Mouse (Mus musculus) lung, postnatal 25 days (tissue): ENCODE results near the gene Pdap1.
"Not testable (repeated sequence)": the region's sequence is repeated elsewhere in the genome, so short reads cannot be mapped to it uniquely, and the experiment has no call there.

ENCODE experiments used
- DNase-seq: peaks from one replicate; pipeline ENCODE4 v3.0.0; 2022; ENCODE audit warnings: low spot score

Pdap1 gene

DNA sequence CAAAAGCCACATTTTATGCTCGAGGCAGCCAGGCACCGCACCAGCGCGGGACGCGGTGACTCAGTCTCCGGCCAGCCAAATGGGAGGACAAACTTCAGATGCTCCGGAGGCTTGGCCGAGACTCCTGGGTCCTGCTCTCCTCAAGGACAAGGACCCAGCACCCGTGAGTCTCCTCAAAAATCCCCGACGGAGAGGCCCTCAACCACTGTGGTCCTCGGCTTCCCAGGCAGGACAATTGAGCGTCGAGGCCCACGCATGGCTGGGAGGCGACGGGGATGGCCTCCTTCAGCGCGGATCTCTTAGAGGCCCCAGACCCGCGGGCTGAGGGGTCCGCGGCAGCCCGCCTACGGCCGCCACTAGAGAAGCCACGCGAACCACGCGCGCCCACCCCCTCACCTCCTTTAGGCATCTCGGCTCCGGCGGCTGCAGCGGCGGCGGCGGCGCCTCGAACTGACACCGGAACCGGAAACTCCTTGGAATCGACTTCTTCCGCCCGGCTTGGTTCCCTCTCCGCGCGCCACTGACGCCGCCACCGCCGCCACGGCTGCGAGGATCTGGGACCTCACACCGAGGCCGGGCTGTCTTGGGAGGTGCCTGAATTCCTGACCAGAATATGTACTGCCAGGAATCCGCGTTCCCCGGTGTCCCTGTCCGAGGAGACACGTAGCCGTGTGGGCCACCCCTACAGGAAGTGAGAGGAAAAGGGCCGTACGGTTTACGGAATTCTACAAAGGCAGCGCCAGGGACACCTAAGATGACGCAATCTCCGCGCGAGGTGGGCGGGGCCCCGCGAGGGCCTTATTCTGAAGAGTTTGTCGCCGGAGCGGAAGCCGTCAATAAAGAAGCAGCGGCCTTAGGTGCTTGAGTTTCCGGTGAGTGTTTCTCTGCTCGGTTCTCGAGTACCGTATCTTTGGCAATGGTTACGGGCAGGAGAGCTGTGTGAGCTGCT lies at the start of gene Pdap1, which contains the start of gene Bud31:
Pdap1 (minus strand) TSS at position 668 of the 949 bp plus-strand sequence.
Bud31 (plus strand) TSS at position 792 of the 949 bp plus-strand sequence.
- DNase-seq, result peak; percentile 96

DNA sequence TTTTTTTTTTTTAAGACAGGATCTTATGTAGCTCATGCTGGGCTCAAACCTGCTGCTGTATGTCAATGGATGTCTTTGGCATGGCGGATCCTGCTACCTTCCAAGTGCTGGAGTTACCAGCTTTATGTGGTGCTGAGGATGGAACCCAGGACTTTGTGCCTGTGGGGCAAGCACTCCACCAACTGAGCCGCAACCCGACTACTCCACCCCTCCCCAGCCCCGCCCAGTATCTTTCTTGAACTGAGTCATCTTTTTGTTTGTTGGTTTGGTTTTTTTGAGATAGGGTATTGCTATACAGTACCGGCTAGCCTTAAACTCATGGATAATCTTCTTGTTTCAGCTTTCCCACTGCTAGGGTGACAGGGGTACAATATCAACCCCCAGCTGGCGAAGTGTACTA lies 49.4 kb upstream of the Pdap1 start:
- no peak for DNase-seq

DNA sequence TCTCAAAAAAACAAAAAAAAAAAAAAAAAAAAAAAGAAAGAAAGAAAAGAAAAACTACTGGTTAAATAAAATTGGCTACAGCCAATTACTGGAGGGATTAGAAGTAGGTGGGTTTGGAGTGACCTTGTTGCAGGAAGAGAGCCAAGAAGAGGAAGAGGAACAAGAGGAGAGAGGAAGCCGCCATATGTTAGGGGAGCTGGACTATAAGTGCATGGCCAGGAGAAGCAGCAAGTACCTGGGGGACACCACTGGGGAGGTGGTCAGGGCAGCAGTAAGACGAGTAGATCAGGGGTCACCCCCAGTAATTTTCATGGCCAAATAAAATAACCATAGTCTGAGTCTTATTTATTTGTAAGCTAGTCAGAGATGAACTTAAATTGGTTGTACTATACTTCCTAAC lies 45.2 kb upstream of the Pdap1 start:
- DNase-seq, result no peak

DNA sequence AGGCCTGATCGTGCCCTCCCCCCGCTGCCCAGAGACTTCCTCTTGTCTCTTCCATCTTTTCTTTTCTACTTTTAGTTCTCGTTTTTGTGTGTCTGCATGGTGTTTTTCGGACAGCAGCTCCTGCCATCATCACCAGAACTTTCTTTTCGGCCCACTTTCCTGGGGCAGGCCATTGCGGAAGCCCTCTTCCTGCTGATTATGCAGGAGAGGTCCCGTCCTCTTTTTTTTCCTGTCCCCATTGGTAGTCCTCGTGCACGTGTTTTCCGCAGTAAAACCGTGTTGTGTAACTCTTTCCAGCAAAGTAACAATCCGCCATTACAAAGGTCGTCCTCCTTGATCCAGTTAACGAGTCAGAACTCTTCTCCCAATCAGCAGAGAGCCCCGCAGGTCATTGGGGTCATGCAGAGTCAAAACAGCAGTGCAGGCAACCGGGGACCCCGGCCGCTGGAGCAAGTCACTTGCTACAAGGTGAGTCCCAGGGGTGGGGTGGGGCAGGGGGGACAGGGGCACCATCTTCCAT lies 38.5 kb upstream of the Pdap1 start:
- peak; percentile 14 for DNase-seq

DNA sequence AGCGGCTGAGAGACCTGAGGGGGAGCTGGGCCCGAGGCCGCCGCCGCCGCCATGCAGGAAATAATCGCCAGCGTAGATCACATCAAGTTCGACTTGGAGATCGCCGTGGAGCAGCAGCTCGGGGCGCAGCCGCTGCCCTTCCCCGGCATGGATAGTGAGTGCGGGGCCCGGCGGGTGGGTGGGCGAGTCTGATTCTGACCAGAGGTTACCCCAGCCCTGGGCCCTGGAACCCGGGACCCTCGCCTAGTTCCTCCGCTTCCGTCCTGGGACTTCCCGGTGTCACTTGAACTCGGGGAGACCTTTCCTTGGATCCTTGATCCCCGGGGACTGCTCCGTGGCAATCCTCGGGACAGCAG lies 27.2 kb upstream of the Pdap1 start:
- DNase-seq, result no peak

DNA sequence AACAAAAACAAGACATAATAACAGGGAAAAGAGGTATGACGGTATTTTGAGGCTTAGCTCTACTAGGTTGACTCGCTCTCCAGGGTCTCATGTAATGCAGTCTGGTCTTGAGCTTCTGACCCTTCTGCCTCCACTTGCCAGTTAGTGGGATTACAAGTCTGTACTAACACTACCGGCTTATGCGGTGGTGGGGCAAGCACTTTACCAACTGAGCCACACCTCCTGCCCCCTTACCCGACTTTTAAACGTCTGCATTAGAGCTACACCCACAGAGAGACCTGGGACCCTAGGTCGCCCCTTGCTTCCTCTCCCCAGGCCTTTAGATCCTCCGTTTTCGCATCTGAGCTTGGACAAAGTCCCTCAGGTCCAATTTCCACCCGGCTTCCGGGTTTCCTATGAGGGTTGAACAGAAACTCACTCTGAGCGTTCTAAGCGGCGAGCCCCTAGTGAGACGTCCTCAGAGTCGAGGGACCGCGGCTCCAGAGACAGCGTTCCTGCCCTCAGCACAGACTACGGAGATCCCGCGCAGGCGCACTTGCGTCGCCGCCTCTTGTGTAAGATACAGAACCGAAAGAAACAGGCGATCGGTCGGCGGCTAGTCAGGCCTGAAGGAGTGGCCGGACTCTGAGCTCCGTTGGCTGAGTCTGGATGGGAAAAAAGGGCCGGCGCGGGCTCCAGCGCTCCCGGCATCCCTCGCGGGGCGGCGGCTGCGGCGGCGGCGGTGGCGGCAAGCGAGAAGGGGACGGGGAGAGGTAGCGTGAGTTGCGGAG lies 26.7 kb upstream of the Pdap1 start, which contains the start of the genes Ptcd1 and Cpsf4:
Ptcd1 (minus strand) TSS at position 573 of the 770 bp plus-strand sequence.
Cpsf4 (plus strand) TSS at position 678 of the 770 bp plus-strand sequence.
- peak; percentile 99 for DNase-seq

DNA sequence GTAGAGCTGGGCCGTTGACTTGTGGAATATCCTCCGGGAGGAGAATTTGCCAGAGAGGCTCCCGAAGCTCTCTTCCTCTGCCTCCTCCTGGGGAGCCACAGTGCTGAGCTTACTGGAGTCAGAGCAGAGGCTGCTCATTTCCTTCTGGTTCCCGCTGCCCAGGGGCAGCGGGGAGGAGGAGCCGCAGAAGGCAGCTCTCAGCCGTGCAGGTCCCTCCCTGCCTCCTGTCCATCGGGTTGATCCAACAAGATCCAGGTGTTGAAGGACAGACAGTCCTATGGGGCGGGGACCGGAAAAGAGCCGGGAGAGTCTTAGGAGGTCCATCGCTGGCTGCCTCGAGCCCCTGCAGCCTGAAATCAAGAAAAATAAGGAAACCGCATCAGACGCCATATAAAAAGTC lies 25.1 kb upstream of the Pdap1 start:
- no peak for DNase-seq

DNA sequence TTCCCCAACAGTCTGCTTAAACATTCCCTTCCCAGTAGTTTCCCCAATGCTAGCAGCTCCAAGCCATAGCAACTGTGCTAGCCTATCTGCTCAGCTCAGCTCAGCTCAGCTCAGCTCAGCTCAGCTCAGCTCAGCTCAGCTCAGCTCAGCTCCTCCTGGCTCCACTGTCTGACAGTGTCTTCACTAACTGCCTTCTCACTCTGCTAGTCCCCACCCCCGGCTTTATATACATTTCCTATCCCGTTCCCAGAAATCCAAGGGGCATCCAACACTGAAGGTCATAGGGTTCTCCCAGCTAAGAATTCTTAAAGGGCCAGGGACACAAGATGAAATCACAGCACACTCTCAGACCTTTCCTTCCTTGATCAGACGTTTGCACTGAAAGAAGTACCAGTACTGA lies 24.7 kb upstream of the Pdap1 start:
- DNase-seq, result no peak

DNA sequence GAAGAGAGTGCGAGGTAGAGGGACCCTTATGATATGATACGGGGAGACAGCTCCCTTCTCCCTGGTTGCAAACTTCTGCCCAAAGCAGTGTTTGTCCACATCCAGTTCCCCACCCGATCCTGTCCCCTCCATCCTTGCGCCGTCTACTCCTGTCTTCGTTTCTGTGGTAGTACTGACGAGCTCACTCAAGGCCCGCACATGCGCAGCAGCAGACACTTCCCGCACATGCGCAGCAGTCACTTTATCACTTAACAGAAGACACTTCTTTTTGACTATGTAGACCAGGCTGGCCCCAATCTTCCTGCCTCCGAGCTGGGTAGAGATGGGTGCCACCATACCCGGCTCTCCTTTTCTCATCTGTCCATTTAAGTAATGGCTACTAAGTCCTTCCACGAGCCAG lies 21.3 kb upstream of the Pdap1 start:
- no peak for DNase-seq

DNA sequence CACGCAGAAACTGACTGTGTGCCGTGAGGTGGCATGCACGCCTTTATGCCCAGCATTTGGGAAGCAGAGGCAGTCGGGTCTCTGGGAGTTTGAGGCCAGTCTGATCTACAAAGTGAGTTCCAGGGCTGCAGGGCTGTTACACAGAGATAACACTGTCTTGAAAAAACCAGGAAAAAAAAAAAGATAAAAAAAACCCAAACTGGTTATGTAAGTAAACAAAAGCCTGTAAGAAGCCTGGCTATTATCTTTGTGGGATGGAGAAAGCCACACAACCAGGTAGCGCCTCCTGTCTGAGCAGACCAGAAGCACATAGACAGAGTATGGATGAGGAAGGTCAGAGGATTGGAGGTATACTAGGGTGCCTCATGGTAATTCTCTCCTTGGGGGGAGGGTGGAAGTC lies 12.7 kb upstream of the Pdap1 start:
- DNase-seq, result no peak

DNA sequence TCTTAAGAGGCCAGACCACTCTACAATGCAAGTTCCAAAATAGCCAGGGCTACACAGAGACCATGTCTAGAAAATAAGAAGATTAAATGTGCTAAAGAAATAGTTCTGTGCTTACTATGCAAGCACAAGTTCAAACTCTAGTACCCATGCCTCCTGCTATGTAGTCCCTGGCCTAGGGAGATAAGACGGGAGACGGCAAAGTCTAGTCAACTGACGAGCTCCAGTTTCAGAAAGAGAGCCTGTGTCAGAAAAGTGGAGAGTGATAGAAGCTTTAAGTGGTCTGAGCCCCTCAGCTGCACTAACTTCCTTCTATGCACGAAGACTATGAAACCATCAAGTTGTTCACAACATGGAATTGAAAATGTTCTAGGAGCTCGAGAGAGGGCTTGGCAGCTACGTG lies 9.3 kb upstream of the Pdap1 start:
- DNase-seq, result no peak

DNA sequence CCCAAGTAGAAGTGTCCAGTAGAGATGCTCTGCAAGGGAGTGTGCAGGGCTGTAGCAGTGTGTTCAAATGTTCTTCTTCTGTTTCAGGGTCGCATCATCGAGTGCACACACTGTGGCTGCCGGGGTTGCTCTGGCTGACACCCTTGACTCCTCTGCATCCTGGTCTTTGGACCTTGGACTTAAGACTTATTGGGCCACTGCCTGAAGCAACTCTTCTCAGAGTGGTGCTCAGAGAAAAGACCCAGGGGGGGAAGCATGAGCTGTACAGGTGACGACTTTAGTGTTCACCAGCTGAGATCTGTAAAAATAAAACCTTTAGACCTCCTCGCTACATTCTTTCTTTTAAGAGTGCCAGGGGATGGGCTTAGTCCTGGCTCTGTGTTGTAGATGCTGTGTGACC lies 7.7 kb upstream of the Pdap1 start:
- DNase-seq, result no peak

DNA sequence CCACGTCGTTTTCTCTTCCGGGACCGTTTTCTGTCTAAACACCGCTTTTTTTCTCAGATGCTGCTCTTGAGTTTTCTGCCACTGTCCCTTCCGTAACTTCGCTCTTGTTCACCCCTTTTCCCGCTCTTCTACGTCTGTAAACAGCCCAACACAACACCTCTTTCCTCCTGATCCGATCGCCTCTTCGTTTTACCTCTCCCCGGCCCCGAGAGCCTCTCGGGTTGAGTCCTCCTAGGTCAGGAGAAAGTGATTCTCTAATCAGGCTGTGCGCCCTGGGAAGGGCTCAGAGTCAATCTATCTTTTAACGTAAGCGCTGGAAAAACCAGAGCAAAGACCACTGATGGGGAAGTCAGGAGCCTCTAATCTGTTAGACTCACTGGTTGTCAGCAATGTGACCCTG lies 573 bp upstream of the Pdap1 start:
- no peak for DNase-seq

DNA sequence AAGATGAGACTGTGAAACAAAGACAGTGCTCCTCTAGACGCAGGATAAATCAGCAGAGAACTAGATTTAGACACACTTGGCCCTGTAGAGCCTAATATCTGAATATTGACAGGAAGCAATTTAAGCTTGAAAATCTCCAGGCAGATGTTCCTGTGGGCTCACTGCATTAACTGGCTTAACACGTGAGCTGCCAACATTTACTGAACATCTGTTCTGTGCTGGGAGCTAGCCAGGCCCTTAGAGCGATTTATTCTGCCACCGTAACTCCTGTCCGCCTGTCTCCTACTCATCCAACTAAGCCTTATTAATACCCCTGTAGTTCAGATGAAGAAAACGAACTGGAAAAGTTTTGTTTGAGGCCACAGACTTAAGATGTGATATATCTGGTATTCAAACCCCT lies 1.2 kb downstream of the Pdap1 start:
- no peak for DNase-seq

DNA sequence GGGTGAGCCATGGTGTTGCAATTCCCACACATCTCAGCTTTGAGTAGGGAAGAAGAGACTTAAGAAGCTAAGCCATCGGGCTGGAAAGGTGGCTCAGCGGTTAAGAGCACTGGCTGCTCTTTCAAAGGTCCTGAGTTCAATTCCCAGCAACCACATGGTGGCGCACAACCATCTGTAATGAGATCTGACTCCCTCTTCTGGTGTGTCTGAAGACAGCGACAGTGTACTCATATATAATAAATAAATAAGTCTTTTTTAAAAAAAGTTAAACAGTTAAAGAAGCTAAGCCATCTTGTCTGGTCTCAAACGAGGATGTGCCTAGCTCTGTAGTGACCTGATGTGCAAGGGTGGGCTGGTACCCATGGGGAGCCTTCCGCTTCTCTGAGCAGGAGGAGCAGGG lies 6.8 kb downstream of the Pdap1 start:
- not testable (repeated sequence) for DNase-seq

DNA sequence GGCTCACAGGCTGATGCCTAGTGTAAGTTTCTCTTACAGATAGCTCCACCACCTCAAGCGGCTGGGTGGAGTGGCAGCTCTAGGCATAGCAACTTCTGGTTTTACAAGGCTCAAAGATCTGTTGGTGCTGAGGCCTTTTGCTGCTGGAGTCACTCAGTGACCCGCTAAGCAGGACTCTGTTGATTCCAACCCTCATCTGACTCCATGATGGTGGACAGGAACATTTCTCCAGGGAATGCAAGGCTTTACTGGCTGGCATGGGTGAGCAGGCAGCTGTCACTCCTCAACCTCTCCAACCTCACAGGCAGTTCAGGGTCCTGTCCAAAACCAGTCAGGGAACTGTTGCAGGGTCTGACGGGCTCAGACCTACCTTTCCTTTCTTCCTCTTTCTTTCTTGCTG lies 9.0 kb downstream of the Pdap1 start:
- DNase-seq, result no peak

DNA sequence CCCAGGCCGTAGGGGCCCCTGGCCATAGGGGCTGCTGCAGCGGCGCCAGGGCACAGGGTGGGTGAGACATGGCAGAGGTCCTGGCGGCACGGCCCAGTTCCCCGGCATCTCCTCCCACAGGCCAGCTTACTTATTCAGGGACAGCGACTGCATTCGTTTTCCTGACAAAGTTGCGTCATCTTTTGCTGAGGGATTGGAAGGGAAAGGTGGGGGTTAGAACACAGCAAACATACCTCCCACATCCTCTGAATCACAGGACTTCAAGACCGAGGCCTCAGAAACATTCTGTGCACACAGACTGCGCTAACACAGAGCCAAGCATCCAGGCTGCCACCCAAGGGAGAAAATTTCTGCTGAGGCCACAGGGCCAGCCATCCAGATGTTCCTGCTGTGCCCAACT lies 9.8 kb downstream of the Pdap1 start:
- DNase-seq, result no peak

DNA sequence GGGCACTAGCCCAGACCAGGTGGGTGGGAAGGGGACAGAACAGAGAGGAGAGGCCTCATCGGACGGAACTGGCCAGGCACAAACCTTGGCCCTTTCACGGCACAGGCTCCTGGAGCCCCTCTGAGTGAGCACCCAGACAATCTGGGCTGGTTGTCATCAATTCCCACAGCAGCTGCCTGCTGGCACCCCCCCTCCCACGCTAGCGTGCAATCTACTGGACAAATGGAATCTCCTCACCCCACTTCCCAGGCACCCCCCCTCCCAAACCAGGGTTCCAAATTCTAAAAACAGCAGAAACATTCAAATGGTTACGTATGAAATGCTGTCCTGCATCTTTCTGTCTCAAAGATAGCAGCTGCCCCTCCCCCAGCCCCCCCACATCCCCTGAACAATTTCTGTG lies 10.3 kb downstream of the Pdap1 start:
- DNase-seq, result not testable (repeated sequence)

DNA sequence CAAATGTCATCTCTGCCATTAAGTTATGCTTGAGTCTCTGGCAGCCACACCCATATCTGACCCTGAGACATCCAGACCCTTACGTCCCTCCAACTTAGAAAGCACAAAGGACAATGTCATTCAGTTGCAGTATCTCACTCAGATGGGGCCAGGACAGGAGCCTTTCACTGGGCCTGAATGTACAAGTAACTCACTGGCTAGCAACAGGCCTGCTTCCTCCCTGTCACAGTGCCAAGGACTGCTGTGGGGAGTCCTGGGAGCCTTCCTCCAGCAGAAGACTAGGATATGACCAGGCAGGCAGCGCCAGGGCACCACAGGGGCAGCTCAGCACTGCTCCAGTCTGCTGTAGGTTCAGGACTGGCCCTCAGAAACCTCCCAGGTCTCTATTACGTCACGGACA lies 10.9 kb downstream of the Pdap1 start:
- no peak for DNase-seq

DNA sequence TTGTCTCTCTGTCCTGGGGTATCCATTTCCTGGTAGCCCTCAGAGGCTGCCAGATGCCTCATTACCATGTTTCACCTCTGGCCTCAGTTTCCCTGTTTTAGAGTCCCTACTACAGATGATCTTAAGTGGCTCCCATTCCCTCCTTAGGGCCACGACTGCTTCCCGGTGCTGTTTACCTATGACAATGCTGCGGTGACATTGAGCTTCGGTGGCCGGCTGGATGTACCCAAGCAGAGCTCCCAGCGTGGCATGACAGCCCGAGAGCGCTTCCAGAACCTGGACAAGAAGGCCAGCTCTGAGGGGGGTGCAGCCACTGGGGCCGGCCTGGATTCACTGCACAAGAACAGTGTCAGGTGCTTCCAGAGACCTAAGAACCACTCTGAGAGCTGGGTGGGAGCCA lies 13.5 kb downstream of the Pdap1 start:
- no peak for DNase-seq

DNA sequence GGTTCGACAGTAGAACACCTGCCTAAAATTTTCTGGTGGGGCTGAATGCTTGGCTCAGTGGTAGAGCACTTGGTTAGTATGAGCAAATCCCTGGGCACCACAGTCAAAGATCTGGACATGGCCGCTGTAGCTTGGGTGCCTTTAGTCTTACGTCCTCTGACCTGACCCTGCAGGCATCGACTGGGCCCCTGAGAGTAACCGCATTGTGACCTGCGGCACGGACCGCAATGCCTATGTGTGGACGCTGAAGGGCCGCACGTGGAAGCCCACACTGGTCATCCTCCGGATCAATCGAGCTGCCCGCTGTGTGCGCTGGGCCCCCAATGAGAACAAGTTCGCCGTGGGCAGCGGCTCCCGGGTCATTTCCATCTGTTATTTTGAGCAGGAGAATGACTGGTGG lies 16.6 kb downstream of the Pdap1 start:
- DNase-seq, result no peak

DNA sequence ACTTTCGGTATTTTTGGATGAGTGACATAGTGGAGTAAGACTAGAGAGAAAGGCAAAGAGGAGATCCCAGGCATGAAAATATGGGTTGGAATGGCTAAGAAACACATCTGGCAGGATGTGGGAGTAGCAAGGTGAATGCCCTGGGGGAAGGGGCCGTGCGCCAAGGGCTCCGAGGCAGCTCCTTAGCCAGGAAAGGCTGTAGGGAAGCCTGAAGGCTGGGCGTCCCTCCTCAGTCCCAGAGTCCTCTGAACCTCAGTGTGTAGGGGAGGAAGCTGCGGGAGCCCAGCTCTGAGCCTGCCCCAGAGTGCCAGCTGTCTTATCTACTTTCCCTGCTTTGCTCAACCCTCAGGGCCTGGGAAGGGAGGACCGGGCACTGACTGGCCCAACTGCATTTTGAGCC lies 19.1 kb downstream of the Pdap1 start:
- DNase-seq, result no peak

DNA sequence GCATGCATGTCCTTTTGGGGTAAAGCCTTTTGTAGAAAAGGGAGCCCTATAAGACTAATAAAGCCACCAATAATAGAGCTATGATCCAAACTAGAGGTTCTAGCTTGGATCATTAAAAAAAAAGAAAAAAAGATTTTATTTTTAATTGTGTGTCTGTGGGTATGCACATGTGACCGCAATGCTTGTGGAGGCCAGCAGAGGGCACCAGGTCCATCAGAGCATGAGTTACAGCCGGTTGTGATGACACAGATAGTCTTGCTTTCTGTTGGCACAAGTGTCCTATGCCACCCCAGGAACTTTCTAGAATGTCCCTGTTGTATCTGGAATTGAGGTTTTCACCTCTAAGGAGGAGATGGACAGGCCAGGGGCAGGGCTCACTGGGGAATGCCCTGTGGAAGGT lies 20.7 kb downstream of the Pdap1 start:
- no peak for DNase-seq
